Mouse (Mus musculus) kidney, adult 10 weeks (tissue): ENCODE measurements around the gene 4933411K16Rik. TPM values are rescaled to one million over a fixed set of nuclear protein-coding genes. Genes with fewer than 3 reads are reported as not detected.

Source experiments
- polyA plus RNA-seq: library from polyadenylated mRNA; stranded (reverse); fragments of 350-450 nt; fragmentation: Illumina TruSeq; extraction: RNeasy Lipid Tissue Mini Kit (QIAGEN cat#74804); gene quantifications from one replicate; pipeline ENCODE4 v1.2.3, GENCODE M21; 2014; ENCODE audit warnings: low read depth, low replicate concordance

Gene 4933411K16Rik
- polyA plus RNA-seq = not detected

GRCm38 (mm10) chr19:42051948-42052347 is at the start of gene 4933411K16Rik:
Gene 4933411K16Rik (plus strand): TSS chr19:42052248.

GRCm38 (mm10) chr19:42035456-42036248 is 16.4 kb upstream of the 4933411K16Rik start, which contains the start of gene Ankrd2:
Gene Ankrd2 (plus strand): TSS chr19:42036000.

GRCm38 (mm10) chr19:42045269-42046102 is 6.6 kb upstream of the 4933411K16Rik start, which contains the start of gene Hoga1:
Gene Hoga1 (plus strand): TSS chr19:42045610.

DNA sequence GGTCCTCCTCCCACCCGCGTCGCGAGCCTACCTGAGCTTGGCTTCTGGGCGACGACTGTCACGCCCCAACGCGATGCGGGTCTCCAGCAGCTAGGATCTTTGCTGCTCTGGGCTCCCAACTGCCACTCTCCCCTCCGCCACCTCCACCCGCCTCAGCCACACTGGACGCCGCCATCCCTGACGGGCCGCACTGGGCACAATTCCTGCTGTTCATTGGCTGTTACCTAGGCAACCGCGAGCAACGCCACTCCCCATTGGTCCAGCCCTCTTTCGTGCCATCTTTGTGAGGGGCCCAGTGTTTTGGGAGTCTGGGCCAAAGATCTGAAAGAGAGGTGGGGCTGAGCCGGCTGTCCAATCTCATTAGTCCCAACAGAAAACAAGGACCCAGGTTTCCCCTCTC is 34.1 kb downstream of the 4933411K16Rik start, which contains the start of gene Morn4:
Gene Morn4, minus strand, starts transcription at position 192 of the 400 bp plus-strand sequence.

GRCm38 (mm10) chr19:42089748-42090595 is 37.9 kb downstream of the 4933411K16Rik start, which contains the start of gene Pi4k2a:
Gene Pi4k2a (plus strand): TSS chr19:42090470.

Other genes with a start within 250 kb of the 4933411K16Rik start
- 0.32 TPM for gene Frat1, start 222.3 kb upstream of the 4933411K16Rik start, polyA plus RNA-seq
- 0.73 TPM for gene Frat2, start 204.1 kb upstream of the 4933411K16Rik start, polyA plus RNA-seq
- gene Rrp12, start 156.1 kb upstream of the 4933411K16Rik start, polyA plus RNA-seq = 0.32 TPM
- 398 TPM for gene Pgam1, start 140.3 kb upstream of the 4933411K16Rik start, polyA plus RNA-seq
- gene Exosc1, start 118.8 kb upstream of the 4933411K16Rik start, polyA plus RNA-seq = 21.0 TPM
- 27.7 TPM for gene Zdhhc16, start 118.8 kb upstream of the 4933411K16Rik start, polyA plus RNA-seq
- gene Mms19, start 71.1 kb upstream of the 4933411K16Rik start, polyA plus RNA-seq = 8.0 TPM
- not detected for gene Ubtd1, start 70.5 kb upstream of the 4933411K16Rik start, polyA plus RNA-seq
- gene Ankrd2, start 16.2 kb upstream of the 4933411K16Rik start, polyA plus RNA-seq = not detected
- 61.7 TPM for gene Hoga1, start 6.6 kb upstream of the 4933411K16Rik start, polyA plus RNA-seq
- 1.1 TPM for gene Morn4, start 34.1 kb downstream of the 4933411K16Rik start, polyA plus RNA-seq
- 8.7 TPM for gene Pi4k2a, start 38.2 kb downstream of the 4933411K16Rik start, polyA plus RNA-seq
- 1.2 TPM for gene Avpi1, start 76.8 kb downstream of the 4933411K16Rik start, polyA plus RNA-seq
- 7.7 TPM for gene Marveld1, start 95.2 kb downstream of the 4933411K16Rik start, polyA plus RNA-seq
- gene Zfyve27, start 111.7 kb downstream of the 4933411K16Rik start, polyA plus RNA-seq = 3.9 TPM
- gene Sfrp5, start 150.0 kb downstream of the 4933411K16Rik start, polyA plus RNA-seq = not detected
- not detected for gene Golga7b, start 195.3 kb downstream of the 4933411K16Rik start, polyA plus RNA-seq